Mouse (Mus musculus): Measurements from ENCODE around the gene Olfr910.

Gene Olfr910

DNA sequence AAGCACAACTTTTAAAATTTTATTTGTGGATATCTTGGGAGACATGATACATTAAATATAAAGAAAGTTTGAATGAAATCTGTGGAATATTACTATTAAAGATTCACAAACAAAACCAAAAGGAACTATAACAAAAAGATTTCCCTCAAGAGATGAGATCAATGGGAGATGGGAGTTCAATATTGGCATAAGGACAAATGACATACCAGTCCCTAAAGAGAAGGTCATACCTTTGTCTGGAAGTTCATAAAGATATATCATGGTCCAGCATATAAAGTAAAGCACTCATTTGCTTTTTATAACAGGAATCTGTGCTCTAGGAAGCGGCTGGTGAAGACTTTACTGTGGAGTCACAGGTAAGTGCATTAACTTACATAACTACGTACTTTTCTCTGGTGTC is at the start of gene Olfr910:
TSS of gene Olfr910 (plus strand) at position 301 of the 400 bp plus-strand sequence.
- in situ Hi-C loops (cut with MboI, MseI): loop anchor here in 1 of 2 experiments (5.0 kb wide), 1 partner anchor 45 kb away; the partner anchor contains the start of gene Olfr912

DNA sequence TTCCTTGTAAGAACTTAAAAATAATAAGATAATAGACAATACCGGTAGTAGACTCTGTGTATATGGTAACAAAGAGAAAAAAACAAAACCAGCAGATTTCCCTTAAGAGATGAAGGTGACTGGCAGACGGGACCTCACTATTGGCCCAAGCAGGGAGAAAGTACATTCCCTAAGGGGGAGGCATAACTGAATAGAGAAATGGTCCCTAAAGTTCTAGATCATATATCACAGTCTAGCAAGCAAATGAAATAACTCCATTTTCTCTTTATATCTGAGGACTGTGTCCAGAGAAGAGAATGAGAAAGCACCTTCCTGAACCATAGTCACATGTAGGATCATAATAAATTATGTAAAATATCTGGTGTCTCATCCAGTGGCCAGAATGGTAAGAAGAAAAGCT is 42.1 kb upstream of the Olfr910 start, which contains the start of gene Olfr907:
TSS of gene Olfr907 (plus strand) at position 301 of the 400 bp plus-strand sequence.
- in situ Hi-C loops (cut with MboI, MseI): no loop called here

DNA sequence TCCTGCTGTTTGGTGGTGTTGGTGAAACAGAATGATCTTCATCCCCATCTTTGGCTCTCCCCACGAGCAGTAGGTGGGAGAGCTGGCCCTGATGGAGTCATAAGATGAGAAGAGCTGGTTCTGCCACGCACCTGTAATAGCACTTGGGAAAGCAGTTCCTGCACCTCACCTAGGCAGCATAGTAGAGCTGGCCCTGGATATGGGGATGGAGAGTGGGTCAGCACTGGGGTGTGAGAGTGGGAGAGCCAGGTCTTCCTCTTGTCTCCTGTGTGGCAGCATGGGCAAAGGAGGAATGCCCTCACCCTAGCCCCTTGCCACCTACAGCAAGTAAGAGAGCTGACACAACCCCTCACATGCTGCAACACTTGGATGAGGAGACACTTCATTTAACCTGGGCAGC is 25.3 kb upstream of the Olfr910 start:
- in situ Hi-C loops (cut with MboI, MseI): no loop called here

DNA sequence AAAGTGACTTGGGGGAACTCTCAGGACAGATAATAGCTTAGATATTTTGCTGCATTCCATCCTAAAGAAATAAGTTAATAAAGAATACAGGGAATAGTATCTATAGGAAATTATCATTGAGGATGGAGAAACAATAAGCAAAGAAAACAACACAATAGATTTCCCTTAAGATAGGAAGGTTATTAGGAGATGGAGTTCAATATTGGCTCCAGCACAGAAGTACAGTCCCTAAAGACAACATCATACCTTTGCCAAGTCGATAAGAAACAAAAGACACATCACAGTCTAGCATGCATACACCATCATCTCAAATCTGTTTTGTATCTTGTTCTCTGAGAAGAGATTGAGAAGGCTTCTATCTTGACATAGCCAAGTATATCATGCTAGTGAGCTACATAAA is 16.4 kb upstream of the Olfr910 start, which contains the start of gene Olfr911-ps1:
TSS of gene Olfr911-ps1 (plus strand) at position 301 of the 400 bp plus-strand sequence.
- in situ Hi-C loops (cut with MboI, MseI): no loop called here

DNA sequence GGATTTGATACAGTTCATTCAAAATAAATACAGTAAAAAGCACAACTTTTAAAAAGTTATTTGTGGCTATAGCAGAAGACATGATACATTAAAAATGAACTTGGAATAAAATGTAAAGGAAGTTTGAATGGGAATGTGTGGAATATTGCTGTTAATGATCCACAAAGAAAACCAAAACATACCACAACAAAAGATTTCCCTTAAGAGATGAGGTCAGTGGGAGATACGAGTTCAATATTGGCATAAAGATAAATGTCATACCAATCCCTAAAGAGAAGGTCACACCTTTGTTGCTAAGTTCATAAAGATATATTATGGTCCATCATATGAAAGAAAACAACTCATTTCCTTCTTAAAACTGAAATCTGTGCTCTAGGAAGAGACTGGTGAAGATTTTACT is 42.2 kb downstream of the Olfr910 start, which contains the start of gene Olfr912:
TSS of gene Olfr912 (plus strand) at position 301 of the 400 bp plus-strand sequence.
- in situ Hi-C loops (cut with MboI, MseI): loop anchor here in 1 of 2 experiments (5.0 kb wide), 1 partner anchor 43 kb away; the partner anchor contains the start of gene Olfr910
